Mouse (Mus musculus) layer of hippocampus, adult 11-12 months (tissue): ENCODE measurements around the gene Hcst.
A peak's percentile ranks its signal among the peaks of the same experiment; 100 is the strongest.

ENCODE experiments used
- DNase-seq: peaks from one replicate; pipeline ENCODE4 v3.0.0; 2022; ENCODE audit warnings: low spot score

The Hcst gene

GRCm38 (mm10) chr7:30419561-30420499 is at the start of gene Hcst:
Hcst (minus strand) TSS chr7:30419854.
- no peak for DNase-seq

DNA sequence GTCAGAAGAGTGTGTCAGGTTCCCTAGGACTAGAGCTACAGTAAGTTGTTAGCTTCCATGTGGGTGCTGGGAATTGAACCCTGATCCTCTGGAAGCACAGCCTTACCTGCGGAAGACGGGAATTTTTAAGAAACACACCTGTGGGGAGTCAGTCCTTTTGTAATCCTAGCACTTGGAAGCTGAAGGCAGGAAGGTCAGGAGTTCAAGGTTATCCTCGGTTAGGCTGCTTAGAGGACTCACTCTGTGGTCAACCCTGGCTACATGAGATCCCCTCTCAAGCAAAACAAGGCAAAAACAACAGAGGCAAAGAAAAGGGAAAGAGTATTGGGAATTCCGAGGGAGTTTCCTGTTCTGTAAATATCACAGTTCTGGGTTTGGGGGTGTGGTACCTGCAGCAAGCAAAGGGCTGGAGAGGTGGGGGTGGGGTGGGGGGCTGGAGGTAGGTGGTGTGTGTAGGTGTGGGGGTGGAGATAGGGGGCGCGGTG is 45.2 kb upstream of the Hcst start:
- no peak for DNase-seq

DNA sequence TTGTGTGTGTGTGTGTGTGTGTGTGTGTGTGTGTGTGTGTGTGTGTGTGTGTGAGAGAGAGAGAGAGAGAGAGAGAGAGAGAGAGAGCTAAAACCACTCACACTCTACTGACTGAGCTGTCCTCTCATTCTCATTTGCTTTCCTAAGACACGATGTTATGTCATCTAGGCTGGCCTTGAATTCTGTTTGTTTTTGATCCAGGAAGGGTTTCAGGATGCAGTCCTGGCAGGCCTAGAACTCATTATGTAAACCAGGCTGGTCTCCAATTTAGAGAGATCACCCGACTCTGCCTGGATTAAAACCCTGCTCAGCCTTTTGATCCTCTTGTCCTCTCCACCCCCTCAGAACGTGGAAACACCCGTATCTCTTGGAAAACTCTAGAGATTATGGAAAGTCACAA is 44.3 kb upstream of the Hcst start:
- no peak for DNase-seq

GRCm38 (mm10) chr7:30463568-30463967 is 43.9 kb upstream of the Hcst start:
- no peak for DNase-seq

DNA sequence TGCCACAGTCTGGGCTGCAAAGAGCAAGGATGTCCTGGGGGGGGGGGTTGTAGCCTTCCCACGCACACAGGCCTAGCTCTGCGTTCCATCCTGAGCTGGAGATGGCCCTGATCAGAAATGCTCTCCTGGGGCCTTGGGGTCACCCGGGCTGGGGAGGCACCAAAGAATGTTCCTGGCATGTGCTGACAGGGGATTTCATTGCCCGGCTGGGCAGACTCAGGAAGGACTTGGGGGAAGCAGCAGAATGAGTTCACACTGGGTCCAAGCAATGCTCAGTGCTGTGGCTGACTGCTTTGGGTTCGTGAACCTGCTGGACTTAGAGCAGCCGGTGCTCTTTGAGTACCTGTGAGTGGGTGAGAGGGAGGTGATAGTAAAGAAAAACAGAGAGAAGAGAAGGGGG is 39.8 kb upstream of the Hcst start:
- no peak for DNase-seq

- DNase-seq: peak; percentile 74
Measured at GRCm38 (mm10) chr7:30457629-30458330, 38.1 kb upstream of the Hcst start, which contains the start of the genes Kirrel2 and Nphs1. Kirrel2 (minus strand) TSS chr7:30457690. Nphs1 (plus strand) TSS chr7:30458315.

DNA sequence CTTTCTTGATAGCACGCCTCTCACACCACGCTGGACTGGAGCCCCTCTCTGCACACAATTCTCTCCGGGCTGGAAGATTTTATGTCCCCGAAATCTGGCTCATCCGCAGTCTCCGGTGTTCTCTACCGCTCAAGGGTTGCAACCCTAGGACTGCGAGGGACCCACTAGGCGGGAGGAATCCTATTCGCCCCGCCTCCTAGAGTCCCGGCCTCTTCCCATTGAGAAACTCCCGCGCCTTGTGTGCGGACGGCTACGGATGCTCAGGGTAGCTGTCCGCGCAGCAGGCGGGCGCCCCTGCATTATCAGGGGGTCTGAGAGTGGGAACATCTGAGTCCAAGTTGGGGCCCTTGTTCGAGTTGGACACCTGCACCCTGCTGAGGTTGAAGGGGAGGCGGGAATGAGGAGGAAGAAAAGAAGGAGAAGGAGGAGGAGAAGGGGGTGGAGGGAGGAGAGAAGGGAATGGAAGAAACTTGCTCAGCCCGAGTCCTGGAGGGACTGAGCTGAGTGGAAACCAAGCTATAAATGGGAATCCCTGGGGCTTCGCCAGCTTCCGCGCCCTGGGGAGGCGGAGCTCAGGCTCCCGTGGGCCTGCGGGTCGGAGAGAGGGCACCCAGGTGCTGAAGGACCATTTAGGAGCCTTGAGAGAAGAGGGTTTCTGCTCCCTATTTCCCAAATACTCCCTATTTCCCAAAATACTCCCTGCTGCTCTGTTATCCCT is 37.4 kb upstream of the Hcst start:
- no peak for DNase-seq

DNA sequence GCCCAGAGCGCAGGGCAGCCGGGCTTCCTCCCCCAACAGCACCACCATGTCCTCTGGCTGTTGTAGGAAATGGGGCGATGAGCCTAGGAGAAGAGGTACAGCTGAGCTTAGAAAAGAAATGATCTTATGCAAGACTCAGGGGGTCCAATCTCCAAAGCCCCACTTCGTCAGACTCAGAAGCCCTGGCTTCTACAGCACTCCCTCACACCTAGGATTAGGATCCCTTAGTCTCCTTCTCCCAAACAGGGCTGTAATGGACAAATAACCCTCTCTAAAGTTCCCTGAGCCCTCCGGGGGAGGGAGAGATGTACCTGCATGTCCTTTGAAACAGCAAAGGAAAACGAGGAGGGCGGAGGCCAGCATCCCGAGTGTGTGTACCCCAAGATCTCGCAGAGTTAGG is 36.8 kb upstream of the Hcst start:
- no peak for DNase-seq

GRCm38 (mm10) chr7:30454259-30454658 is 34.6 kb upstream of the Hcst start:
- DNase-seq: no peak

DNA sequence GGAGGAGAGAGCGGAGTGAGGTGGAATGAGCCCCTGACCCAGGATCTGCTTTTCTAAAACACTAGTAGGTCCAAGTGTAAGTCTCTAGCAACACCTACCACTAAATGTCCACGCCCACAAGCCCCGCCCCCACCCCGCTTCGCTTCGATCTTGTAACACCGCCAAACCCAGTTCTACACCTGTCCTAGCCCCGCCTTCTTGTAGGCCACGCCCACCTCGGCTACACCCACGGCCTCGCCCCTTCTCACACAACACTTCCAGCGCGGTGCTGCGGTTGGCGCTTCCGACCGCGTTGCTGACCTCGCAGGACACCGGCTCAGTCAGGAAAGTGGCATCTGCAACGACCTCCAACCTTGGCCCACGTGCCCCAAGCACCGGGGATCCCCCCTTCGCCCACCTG is 34.1 kb upstream of the Hcst start:
- DNase-seq: no peak

GRCm38 (mm10) chr7:30453327-30453726 is 33.7 kb upstream of the Hcst start:
- DNase-seq: no peak

GRCm38 (mm10) chr7:30450241-30450640 is 30.6 kb upstream of the Hcst start:
- DNase-seq: no peak

GRCm38 (mm10) chr7:30444971-30445751 is 25.5 kb upstream of the Hcst start, which contains the start of gene Aplp1:
Aplp1 (minus strand) TSS chr7:30445535.
- DNase-seq: peak; percentile 86

DNA sequence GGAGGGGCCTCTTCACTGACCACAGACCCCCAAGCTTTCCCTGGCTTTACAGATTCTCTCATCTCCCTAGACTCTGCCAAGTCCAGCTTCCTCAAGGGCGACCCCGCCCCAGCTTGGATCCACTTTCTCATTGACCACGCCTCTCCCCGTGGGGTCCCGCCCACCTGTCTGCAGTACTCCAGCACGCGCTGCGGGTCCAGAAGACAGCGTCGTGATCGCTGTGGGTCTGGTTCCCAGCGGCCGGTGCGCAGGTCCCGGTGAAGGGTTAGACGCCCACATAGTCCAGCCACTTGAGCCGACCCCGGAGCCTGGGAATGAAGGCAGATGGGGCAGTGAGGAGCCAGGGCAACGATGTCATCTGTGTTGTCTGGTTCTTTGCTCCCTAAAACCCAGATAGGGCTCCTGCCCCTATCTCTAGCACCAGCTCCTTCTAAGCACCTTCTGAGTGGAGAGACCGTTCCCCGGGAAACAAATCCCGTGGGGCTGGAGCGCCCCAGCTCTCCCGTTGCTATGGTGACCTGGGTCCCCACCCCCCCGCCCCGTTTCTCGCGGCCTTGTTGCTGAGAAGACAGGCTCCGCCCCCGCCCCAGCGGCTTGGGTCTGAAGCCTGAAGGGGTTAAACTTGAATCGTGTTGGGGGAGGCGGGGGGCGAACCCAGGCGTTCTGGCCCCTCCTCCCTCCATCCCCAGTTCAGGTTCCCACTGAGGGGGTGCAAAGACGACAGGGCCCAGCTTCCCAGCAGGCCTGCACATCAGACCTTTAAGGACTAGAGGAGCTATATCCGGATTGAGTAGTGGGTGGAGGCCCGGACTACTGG is 24.7 kb upstream of the Hcst start:
- peak; percentile 79 for DNase-seq

GRCm38 (mm10) chr7:30443696-30444095 is 24.0 kb upstream of the Hcst start:
- DNase-seq: no peak

DNA sequence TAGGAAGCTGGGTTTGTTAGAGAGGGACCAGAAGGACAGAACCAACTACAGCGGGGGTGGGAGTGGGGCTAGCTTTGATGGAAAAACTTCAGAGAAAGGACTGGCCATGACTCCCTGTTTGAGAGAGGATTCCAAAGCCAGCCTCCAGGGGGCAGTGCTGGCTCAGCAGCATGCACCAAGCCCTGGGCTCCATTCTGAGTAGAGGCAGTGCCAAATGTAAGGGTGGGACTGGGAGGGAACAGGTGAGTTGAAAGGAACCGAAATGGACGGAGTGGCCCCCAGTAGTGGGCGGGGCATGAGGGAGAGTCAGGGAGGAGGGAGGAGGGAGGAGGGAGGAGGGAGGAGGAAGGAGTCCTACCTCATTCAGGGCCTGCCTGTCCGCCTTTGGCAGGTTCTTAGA is 21.0 kb upstream of the Hcst start:
- DNase-seq: peak; percentile 69

DNA sequence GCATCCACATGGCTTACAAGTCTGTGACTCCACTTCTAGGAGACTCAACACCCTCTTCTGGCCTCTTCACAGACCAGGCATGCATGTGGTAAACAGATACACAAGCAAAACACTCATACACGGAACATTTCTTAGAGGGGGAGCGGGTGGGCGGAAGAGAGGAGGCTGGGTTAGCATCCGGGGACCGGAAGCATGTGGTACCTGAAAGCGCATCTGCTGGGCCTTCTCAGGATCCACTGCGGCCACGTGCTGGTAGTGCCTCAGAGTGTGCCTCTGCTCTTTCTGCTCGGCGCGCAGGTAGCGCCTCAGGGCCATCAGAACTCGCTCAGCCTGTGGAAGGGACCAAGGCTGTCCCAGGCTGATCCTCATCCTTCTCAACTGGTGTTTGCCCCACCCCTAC is 20.1 kb upstream of the Hcst start:
- DNase-seq: no peak

GRCm38 (mm10) chr7:30436879-30437278 is 17.2 kb upstream of the Hcst start:
- DNase-seq: no peak

DNA sequence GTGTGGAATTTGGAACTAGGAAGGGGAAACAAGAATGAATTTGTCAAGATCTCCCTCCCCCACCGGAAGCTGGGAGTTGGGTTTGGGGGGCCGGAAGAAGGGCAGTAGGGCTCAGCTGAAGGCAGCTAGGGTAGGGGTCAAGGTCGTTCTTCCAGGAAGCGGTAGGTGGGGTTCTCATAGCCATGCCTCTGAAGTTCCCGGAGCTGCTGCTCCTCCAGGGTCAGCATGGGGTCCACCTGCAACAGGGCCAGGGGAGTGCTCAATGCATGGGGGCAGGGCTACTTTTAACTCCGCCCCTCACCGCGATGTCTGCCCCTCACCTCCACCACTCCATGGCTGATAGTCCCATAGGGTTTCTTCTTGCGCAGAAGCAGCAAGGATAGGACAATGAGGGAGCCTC is 15.5 kb upstream of the Hcst start:
- no peak for DNase-seq

DNA sequence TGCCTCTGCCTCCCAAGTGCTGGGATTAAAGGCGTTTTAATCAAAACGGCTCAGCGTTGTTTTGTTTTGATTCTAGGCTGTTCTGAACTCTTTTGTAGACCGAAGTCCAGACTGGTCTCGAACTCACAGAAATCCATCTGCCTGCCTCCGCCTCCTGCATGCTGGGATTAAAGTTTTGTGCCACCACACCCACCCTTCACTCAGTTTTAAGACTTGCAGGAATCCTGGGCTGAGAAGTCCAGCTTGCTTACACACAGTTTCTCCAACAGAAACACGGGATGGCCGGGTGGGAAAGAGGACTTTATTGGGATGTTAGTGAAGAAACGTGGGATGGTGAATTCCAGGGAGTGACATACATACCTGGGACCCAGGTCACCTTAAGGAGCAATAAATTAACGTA is 15.0 kb upstream of the Hcst start:
- DNase-seq: no peak

DNA sequence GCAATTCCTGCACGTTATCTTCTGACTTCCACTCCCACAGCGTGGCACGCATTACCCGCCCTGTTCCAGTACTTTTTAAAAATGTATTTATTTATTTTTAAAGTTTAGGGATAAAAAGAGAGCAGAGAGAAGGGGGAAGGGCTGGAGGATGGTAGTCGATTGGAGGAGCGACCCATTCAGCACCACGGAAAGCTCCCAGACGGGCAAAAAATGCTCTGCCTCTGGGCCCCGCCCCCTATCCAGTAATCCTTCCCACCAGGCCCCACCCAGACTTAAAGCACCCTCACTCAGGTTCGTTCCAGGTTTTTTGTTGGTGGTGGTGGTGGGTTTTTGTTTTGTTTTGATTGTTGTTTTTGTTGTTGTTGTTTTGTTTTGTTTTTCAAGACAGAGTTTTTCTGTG is 14.6 kb upstream of the Hcst start:
- DNase-seq: no peak
